Mouse (Mus musculus) megakaryocyte, embryonic 14.5 days (primary cell): ENCODE data around the gene Ctrb1.

Experiments used
- FLI1 ChIP-seq: IDR thresholded peaks from 2 replicates; pipeline ENCODE4 v1.6.1; 2012; ENCODE audit warnings: low read length, inconsistent platforms, mixed read lengths
- GATA1 ChIP-seq: IDR thresholded peaks from 3 replicates; pipeline ENCODE4 v1.6.1; 2012; ENCODE audit warnings: mixed read lengths, low read length, inconsistent platforms, borderline replicate concordance

DNA sequence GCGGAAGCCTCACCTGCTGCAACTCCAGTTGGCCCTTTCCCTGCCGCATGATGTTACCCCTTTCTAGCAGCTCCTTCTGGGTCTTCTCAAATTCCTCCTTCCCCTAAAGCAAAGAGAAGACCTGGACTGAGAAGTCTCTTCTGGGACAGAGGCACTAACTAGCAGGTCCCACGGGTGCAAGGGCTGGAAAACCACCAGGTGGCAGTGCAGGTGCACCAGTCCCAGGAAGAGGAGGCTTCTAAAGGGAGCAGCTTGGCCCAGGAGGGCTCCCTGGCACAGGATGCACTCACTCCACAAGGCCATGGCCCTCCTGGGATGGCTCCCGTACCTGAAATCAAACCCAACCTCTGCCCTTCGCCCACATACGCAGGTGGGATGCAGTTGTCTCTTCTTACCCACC lies 21.8 kb upstream of the Ctrb1 start:
- TF ChIP-seq GATA1 (no peak), FLI1 (no peak)
